Mouse (Mus musculus): ENCODE results near the gene Sptssb.

GRCm38 (mm10) chr3:69808479-69808878 lies 51.3 kb downstream of the Sptssb start:
- TF ChIP-seq CTCF (IDR thresholded peaks at IDR 0.05; ENCODE audit: borderline replicate concordance, insufficient read depth, low read length) (no peak), POLR2A (IDR thresholded peaks at IDR 0.05; ENCODE audit: low read depth, low read length) (no peak)

Data from embryonic fibroblast, embryonic 13.5 days (primary cell).